Comparison of ENCODE assay signal across 10 mouse cellular contexts in genomic region chr4:48470977-48471376, GRCm38 (mm10). TPM values are rescaled to one million over a fixed set of nuclear protein-coding genes. Genes with fewer than 3 reads are reported as not detected.
DNase-seq lines count a peak whose midpoint lies in the region; ATAC-seq and TF ChIP-seq lines count a peak whose summit lies in the region.
"Had no signal": no experiment of that assay in that cellular context is flagged by ENCODE, and none has a peak within 500 bp of the region (broad histone marks: within the 10 kb centered on the region; RNA-seq: fewer than 3 reads in every experiment).

No protein-coding gene starts in this region.

- intact Hi-C loops in heart, postnatal 10 days (cut with DNase I) = loop anchor here (5.0 kb wide), 1 partner anchor 191 kb away; the partner anchor contains the start of gene Cavin4
- intact Hi-C loops in gastrocnemius, postnatal 36 days (cut with DNase I) = loop anchor here (5.0 kb wide), 1 partner anchor 71 kb away; no protein-coding TSS in a partner anchor

- peaks cover 19% of the 10 kb centered on the region for H3K36me3 ChIP-seq in heart, embryonic 12.5 days
- peaks cover 44% of the 10 kb centered on the region for H3K36me3 ChIP-seq in E14TG2a.4 (ENCODE audit: insufficient read depth, low read length)
- peaks cover 18% of the 10 kb centered on the region for H3K36me3 ChIP-seq in forebrain, embryonic 14.5 days (ENCODE audit: control insufficient read depth, insufficient read depth, low read length)
- H3K36me3 ChIP-seq in liver, embryonic 15.5 days (replicated peaks) = peaks cover 20% of the 10 kb centered on the region

- no peak for ATAC-seq in heart, embryonic 12.5 days (ENCODE audit: insufficient number of reproducible peaks, low FRiP score)
- no peak for ATAC-seq in forebrain, embryonic 14.5 days
- no peak for ATAC-seq in liver, embryonic 15.5 days (ENCODE audit: insufficient read depth)

- no peak overlapping the region for H3K4me3 ChIP-seq in heart, embryonic 12.5 days
- H3K4me3 ChIP-seq in E14TG2a.4 (replicated peaks; ENCODE audit: low read length) = peak overlapping the region; percentile 95
- no peak overlapping the region; the same call in 1 of the 2 replicates for H3K4me3 ChIP-seq in forebrain, embryonic 14.5 days (ENCODE audit: low read depth, low read length)
- H3K4me3 ChIP-seq in liver, embryonic 15.5 days (replicated peaks) = no peak overlapping the region
- H3K4me3 ChIP-seq: neural tube, embryonic 12.5 days had no signal

- H3K4me2 ChIP-seq in heart, embryonic 12.5 days = peak overlapping the region; percentile 43
- peak overlapping the region; percentile 77; the same call in 1 of the 2 replicates for H3K4me2 ChIP-seq in forebrain, embryonic 14.5 days (ENCODE audit: low read length)
- H3K4me2 ChIP-seq in liver, embryonic 15.5 days = peak overlapping the region; percentile 89

- peak overlapping the region; percentile 39; the same call in 1 of the 2 replicates for H3K9ac ChIP-seq in heart, embryonic 12.5 days
- no peak overlapping the region for H3K9ac ChIP-seq in forebrain, embryonic 14.5 days (ENCODE audit: low read length)
- H3K9ac ChIP-seq in liver, embryonic 15.5 days = no peak overlapping the region; the same call in 1 of the 2 replicates
- H3K9ac ChIP-seq: neural tube, embryonic 12.5 days had no signal

- DNase-seq in heart, postnatal 10 days = no peak
- no peak for DNase-seq in forebrain, embryonic 14.5 days (ENCODE audit: low spot score)
- no peak for DNase-seq in adrenal gland, postnatal 4 days (ENCODE audit: low spot score in 2 of 2)
- DNase-seq in gastrocnemius, postnatal 36 days = no peak
- no peak for DNase-seq in T-cell, adult 2 months (ENCODE audit: low spot score)
- DNase-seq: adrenal gland, adult 8-10 months had no signal

- TF ChIP-seq CTCF in E14TG2a.4 (conservative IDR thresholded peaks at IDR 0.05; ENCODE audit: low read length) = no peak

- H3K9me3 ChIP-seq in heart, embryonic 12.5 days (replicated peaks) = no peaks in the 10 kb centered on the region
- H3K9me3 ChIP-seq in E14TG2a.4 (ENCODE audit: low read length) = no peaks in the 10 kb centered on the region
- H3K9me3 ChIP-seq in forebrain, embryonic 14.5 days (replicated peaks; ENCODE audit: control insufficient read depth, low read length) = no peaks in the 10 kb centered on the region
- H3K9me3 ChIP-seq in liver, embryonic 15.5 days (replicated peaks) = no peaks in the 10 kb centered on the region
- H3K9me3 ChIP-seq: neural tube, embryonic 12.5 days had no signal

- no peak overlapping the region for H3K27ac ChIP-seq in heart, embryonic 12.5 days (ENCODE audit: poor library complexity, severe bottlenecking)
- H3K27ac ChIP-seq in forebrain, embryonic 14.5 days (ENCODE audit: low read depth, low read length) = no peak overlapping the region
- H3K27ac ChIP-seq in liver, embryonic 15.5 days (replicated peaks) = no peak overlapping the region
- H3K27ac ChIP-seq: neural tube, embryonic 12.5 days had no signal

- peaks cover 15% of the 10 kb centered on the region for H3K4me1 ChIP-seq in heart, embryonic 12.5 days (replicated peaks)
- H3K4me1 ChIP-seq in E14TG2a.4 (replicated peaks; ENCODE audit: low read depth, low read length) = peaks cover 25% of the 10 kb centered on the region
- H3K4me1 ChIP-seq in forebrain, embryonic 14.5 days (ENCODE audit: control insufficient read depth, insufficient read depth, low read length) = peaks cover 14% of the 10 kb centered on the region
- peaks cover 25% of the 10 kb centered on the region for H3K4me1 ChIP-seq in liver, embryonic 15.5 days (replicated peaks)

- 23% methylated on average over 1 of the region's 1 CpGs for WGBS in heart, embryonic 12.5 days
- WGBS in forebrain, embryonic 14.5 days = 61% methylated on average over 1 of the region's 1 CpGs
- 54% methylated on average over 1 of the region's 1 CpGs for WGBS in liver, embryonic 15.5 days (ENCODE audit: insufficient replicate concordance)

- H3K27me3 ChIP-seq in heart, embryonic 12.5 days (replicated peaks) = no peaks in the 10 kb centered on the region
- H3K27me3 ChIP-seq in E14TG2a.4 (ENCODE audit: insufficient read depth, low read length) = no peaks in the 10 kb centered on the region
- H3K27me3 ChIP-seq in forebrain, embryonic 14.5 days (replicated peaks; ENCODE audit: control insufficient read depth, insufficient read depth, low read length) = no peaks in the 10 kb centered on the region
- H3K27me3 ChIP-seq in liver, embryonic 15.5 days = no peaks in the 10 kb centered on the region
- H3K27me3 ChIP-seq: neural tube, embryonic 12.5 days had no signal

RNA-seq across cellular contexts. Expression of gene Tex10, which starts 2.3 kb away (rescaled TPM):
- 37.9 and 39.1 TPM in 2 replicates for polyA plus RNA-seq in heart, embryonic 12.5 days (2016; fragmentation: Nextera tagmentation; extraction: Ambion mirVana)
- total RNA-seq in heart, postnatal 10 days (2021) = 10 to 100 TPM; 12.1 to 12.3 TPM
- polyA plus RNA-seq in forebrain, embryonic 14.5 days (2014; fragmentation: Nextera tagmentation; extraction: Ambion mirVana) = 55.6 and 61.4 TPM in 2 replicates
- 13.4 and 14.8 TPM in 2 replicates for polyA plus RNA-seq in liver, embryonic 15.5 days (2015; fragmentation: Nextera tagmentation; extraction: Ambion mirVana)
- total RNA-seq in adrenal gland, postnatal 4 days (2021) = 10 to 100 TPM; 37.6 to 44.8 TPM
- 10 to 100 TPM in 1 of 2 experiments, 1 to 10 TPM in 1; 9.1 to 12.8 TPM for total RNA-seq in gastrocnemius, postnatal 36 days (2021)
